Mouse (Mus musculus): Measurements from ENCODE around the gene Pip5k1a. TPM values are rescaled to one million over a fixed set of nuclear protein-coding genes. Genes with fewer than 3 reads are reported as not detected.

Pip5k1a gene
- polyA plus RNA-seq, 1 experiment from 2014 or later = 22.6 TPM

Small RNA genes lying within 50 kb of the gene (microRNA-seq; reads per million reads assigned to microRNA genes)
- not detected for gene Mir8099-1 (ENCODE audit: borderline number of aligned reads)

Other genes with a start within 250 kb of the Pip5k1a start
- 466 and 483 TPM in 2 replicates for gene Psmb4, start 220.0 kb downstream of the Pip5k1a start, polyA plus RNA-seq (2015; fragmentation: Nextera tagmentation; extraction: Ambion mirVana)
- 12.6 and 14.3 TPM in 2 replicates for gene Selenbp1, start 173.9 kb downstream of the Pip5k1a start, polyA plus RNA-seq (2015; fragmentation: Nextera tagmentation; extraction: Ambion mirVana)
- gene Rfx5, start 152.9 kb downstream of the Pip5k1a start, polyA plus RNA-seq (2015; fragmentation: Nextera tagmentation; extraction: Ambion mirVana) = 7.1 and 7.3 TPM in 2 replicates
- 18.4 and 21.6 TPM in 2 replicates for gene Pi4kb, start 132.2 kb downstream of the Pip5k1a start, polyA plus RNA-seq (2015; fragmentation: Nextera tagmentation; extraction: Ambion mirVana)
- gene Zfp687, start 91.5 kb downstream of the Pip5k1a start, polyA plus RNA-seq (2015; fragmentation: Nextera tagmentation; extraction: Ambion mirVana) = 16.7 and 18.4 TPM in 2 replicates
- gene Psmd4, start 64.3 kb downstream of the Pip5k1a start, polyA plus RNA-seq (2015; fragmentation: Nextera tagmentation; extraction: Ambion mirVana) = 310 and 313 TPM in 2 replicates
- gene Vps72, start 4.1 kb upstream of the Pip5k1a start, polyA plus RNA-seq (2015; fragmentation: Nextera tagmentation; extraction: Ambion mirVana) = 86.1 and 93.6 TPM in 2 replicates
- 1.6 and 1.8 TPM in 2 replicates for gene Tmod4, start 17.5 kb upstream of the Pip5k1a start, polyA plus RNA-seq (2015; fragmentation: Nextera tagmentation; extraction: Ambion mirVana)
- gene Scnm1, start 27.1 kb upstream of the Pip5k1a start, polyA plus RNA-seq (2015; fragmentation: Nextera tagmentation; extraction: Ambion mirVana) = 77.4 and 81.3 TPM in 2 replicates
- gene Lysmd1, start 27.2 kb upstream of the Pip5k1a start, polyA plus RNA-seq (2015; fragmentation: Nextera tagmentation; extraction: Ambion mirVana) = 21.1 and 23.4 TPM in 2 replicates
- 39.0 and 41.2 TPM in 2 replicates for gene Tnfaip8l2, start 35.4 kb upstream of the Pip5k1a start, polyA plus RNA-seq (2015; fragmentation: Nextera tagmentation; extraction: Ambion mirVana)
- 1.1 and 1.4 TPM in 2 replicates for gene Sema6c, start 53.5 kb upstream of the Pip5k1a start, polyA plus RNA-seq (2015; fragmentation: Nextera tagmentation; extraction: Ambion mirVana)
- gene Gabpb2, start 111.0 kb upstream of the Pip5k1a start, polyA plus RNA-seq (2015; fragmentation: Nextera tagmentation; extraction: Ambion mirVana) = 9.3 and 13.8 TPM in 2 replicates
- gene Cdc42se1, start 121.8 kb upstream of the Pip5k1a start, polyA plus RNA-seq (2015; fragmentation: Nextera tagmentation; extraction: Ambion mirVana) = 167 and 178 TPM in 2 replicates
- 14.0 and 15.7 TPM in 2 replicates for gene Mllt11, start 125.2 kb upstream of the Pip5k1a start, polyA plus RNA-seq (2015; fragmentation: Nextera tagmentation; extraction: Ambion mirVana)
- gene Gm128, start 134.7 kb upstream of the Pip5k1a start, polyA plus RNA-seq (2015; fragmentation: Nextera tagmentation; extraction: Ambion mirVana) = 0.32 and 0.39 TPM in 2 replicates
- 0.35 and 0.40 TPM in 2 replicates for gene Bnipl, start 144.3 kb upstream of the Pip5k1a start, polyA plus RNA-seq (2015; fragmentation: Nextera tagmentation; extraction: Ambion mirVana)
- 20.1 and 22.8 TPM in 2 replicates for gene Mindy1, start 174.4 kb upstream of the Pip5k1a start, polyA plus RNA-seq (2015; fragmentation: Nextera tagmentation; extraction: Ambion mirVana)
- gene Prune1, start 175.1 kb upstream of the Pip5k1a start, polyA plus RNA-seq (2015; fragmentation: Nextera tagmentation; extraction: Ambion mirVana) = 9.0 and 10.1 TPM in 2 replicates
- gene Anxa9, start 200.2 kb upstream of the Pip5k1a start, polyA plus RNA-seq (2015; fragmentation: Nextera tagmentation; extraction: Ambion mirVana) = 0.50 and 0.73 TPM in 2 replicates
- 120 and 126 TPM in 2 replicates for gene Cers2, start 207.9 kb upstream of the Pip5k1a start, polyA plus RNA-seq (2015; fragmentation: Nextera tagmentation; extraction: Ambion mirVana)

Data from thymus, postnatal 0 days (tissue).